Mouse (Mus musculus): Measurements from ENCODE around the gene Zc3h18.

GRCm38 (mm10) chr8:122342806-122343209 lies 33.6 kb upstream of the Zc3h18 start:
- TF ChIP-seq ZC3H11A (IDR thresholded peaks at IDR 0.05; ENCODE audit: borderline replicate concordance, low read depth, low read length): no peak
- no peak for TF ChIP-seq CHD2 (IDR thresholded peaks at IDR 0.05; ENCODE audit: low read depth, low read length)
- no peak for TF ChIP-seq HCFC1 (IDR thresholded peaks at IDR 0.05; ENCODE audit: borderline replicate concordance, insufficient read depth, low read length)
- no peak for TF ChIP-seq ZNF384 (IDR thresholded peaks at IDR 0.05; ENCODE audit: low read depth, low read length)

Data from ES-E14 (cell line).